Mouse (Mus musculus) limb, embryonic 11.5 days (tissue): Measurements from ENCODE around the gene Slc16a11. TPM values are rescaled to one million over a fixed set of nuclear protein-coding genes. Genes with fewer than 3 reads are reported as not detected.
"Not testable (repeated sequence)": the region's sequence is repeated elsewhere in the genome, so short reads cannot be mapped to it uniquely, and the experiment has no call there.

Experiments used
- ATAC-seq: fragments of 200-750 bp; cut with Nextera tagmentation; 2 replicates; pipeline ENCODE4 v1.8.0; 2017; ENCODE audit warnings: low read depth; ENCODE audit not compliant: insufficient number of reproducible peaks, low FRiP score, low TSS enrichment
- DNase-seq: peaks from one replicate; pipeline ENCODE4 v3.0.0-alpha.2; 2015; ENCODE audit warnings: low spot score
- H3K27ac ChIP-seq: fragments of 300-500 bp; sonication (generic); replicated peaks from 2 replicates; pipeline ENCODE4 v1.5.1; 2014; ENCODE audit warnings: low read depth, mild to moderate bottlenecking, low read length
- H3K27me3 ChIP-seq: fragments of 300-500 bp; sonication (generic); 2 replicates; pipeline ENCODE4 v1.6.1; 2014; ENCODE audit warnings: mild to moderate bottlenecking, low read length, mixed read lengths; ENCODE audit not compliant: control insufficient read depth, insufficient read depth
- H3K36me3 ChIP-seq: fragments of 300-500 bp; sonication (generic); 2 replicates; pipeline ENCODE4 v1.6.1; 2014; ENCODE audit warnings: mild to moderate bottlenecking, low read length, moderate library complexity, mixed read lengths; ENCODE audit not compliant: control insufficient read depth, insufficient read depth
- H3K4me1 ChIP-seq: fragments of 300-500 bp; sonication (generic); 2 replicates; pipeline ENCODE4 v1.6.1; 2014; ENCODE audit warnings: low read length, mixed read lengths; ENCODE audit not compliant: control insufficient read depth, insufficient read depth
- H3K4me2 ChIP-seq: fragments of 300-500 bp; sonication (generic); 2 replicates; pipeline ENCODE4 v1.6.1; 2014; ENCODE audit warnings: low read depth, mild to moderate bottlenecking, moderate library complexity; ENCODE audit not compliant: severe bottlenecking
- H3K4me3 ChIP-seq: fragments of 300-500 bp; sonication (generic); 2 replicates; pipeline ENCODE4 v1.5.1; 2014; ENCODE audit warnings: low read depth, low read length
- H3K9ac ChIP-seq: fragments of 300-500 bp; sonication (generic); 2 replicates; pipeline ENCODE4 v1.6.1; 2014; ENCODE audit warnings: mild to moderate bottlenecking, low read length
- H3K9me3 ChIP-seq: fragments of 300-500 bp; sonication (generic); 2 replicates; pipeline ENCODE4 v1.6.1; 2016; ENCODE audit warnings: low read length; ENCODE audit not compliant: control insufficient read depth
- WGBS: fragments of 180-500 bp; shearing (Covaris S2); extraction: QIAGEN DNeasy Blood & Tissue Kit; methylation state at CpG from one replicate; pipeline ENCODE4 v1.1.7; 2014; 5-methylcytosine and 5-hydroxymethylcytosine counted together
- polyA plus RNA-seq: library from polyadenylated mRNA; unstranded; fragments of >200 nt; fragmentation: Nextera tagmentation; extraction: Ambion mirVana; gene quantifications from 2 replicates; pipeline ENCODE4 v1.2.1, GENCODE M21; 2014

Slc16a11 gene
- polyA plus RNA-seq: 0.21 and 0.67 TPM in 2 replicates

DNA sequence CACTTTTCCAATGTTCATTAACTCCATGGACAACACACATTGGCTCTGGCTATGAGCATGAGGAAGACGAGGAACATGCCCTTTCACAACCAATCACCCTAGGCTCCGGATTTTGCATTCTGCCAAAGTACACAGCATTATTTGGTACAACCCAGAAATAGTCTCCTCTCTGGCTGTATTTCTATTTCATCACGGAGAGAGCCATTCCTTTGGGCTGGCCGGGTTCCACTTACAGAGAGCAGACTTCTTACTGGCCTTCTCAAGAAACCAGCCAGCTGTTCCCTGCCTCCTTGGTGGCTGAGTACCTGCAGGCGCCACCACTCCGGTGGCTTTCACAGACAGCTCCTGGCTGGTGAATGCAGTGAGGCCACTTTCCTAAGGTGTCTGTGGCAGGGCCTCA is at the start of gene Slc16a11:
Slc16a11 (plus strand) TSS at position 330 of the 400 bp plus-strand sequence.
- H3K4me2 ChIP-seq: peak within 1 kb of the TSS; percentile 61; the same call in 1 of the 2 replicates
- H3K27me3 ChIP-seq: peaks cover 40% of the 10 kb centered on the region

DNA sequence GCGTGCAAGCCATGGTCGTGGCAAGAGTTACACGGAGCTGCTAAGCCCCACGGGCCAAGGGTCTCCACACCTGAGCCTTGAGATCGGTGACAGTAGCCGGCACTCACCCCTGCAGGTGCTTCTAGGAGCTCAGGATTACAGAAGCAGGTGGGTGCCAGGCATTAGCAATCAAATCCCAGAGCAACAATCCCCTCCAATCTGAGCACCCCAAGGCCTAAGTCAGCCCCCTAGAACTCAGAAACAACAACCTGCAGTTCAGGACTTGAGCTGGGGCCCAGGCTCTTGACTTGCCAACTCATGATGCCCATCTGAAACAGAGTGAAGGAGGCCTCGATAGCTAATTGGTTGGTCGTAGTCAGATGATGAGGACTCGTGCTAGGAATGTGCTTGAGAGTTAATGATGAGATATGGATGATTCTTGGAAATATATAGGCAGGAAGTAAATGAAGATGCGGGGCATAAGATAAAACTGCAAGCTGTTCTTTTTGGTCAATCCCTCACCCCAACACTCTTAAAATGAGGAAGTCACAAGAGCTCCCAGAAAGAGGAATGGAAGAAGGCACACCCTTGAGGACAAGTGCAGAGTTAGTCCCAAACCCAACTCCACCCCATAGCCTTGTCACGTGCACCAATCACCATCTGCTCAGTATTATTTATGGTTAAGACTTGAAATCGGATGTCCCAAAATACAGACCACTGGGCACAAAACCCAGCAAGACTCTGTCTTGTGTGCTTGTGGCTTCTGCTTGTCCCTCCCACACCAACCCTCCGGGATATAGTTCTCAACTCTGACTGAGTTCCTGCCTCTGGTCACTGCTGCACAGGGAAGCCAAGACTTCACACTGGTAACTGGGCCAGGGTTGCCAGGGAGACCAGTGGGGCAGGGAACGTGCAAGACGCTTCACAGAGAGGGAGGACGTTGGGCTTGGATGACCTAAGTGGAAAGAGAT is 46.3 kb upstream of the Slc16a11 start:
- no peaks in the 10 kb centered on the region for H3K9me3 ChIP-seq
- no peak overlapping the region for H3K27ac ChIP-seq
- H3K9ac ChIP-seq: no peak overlapping the region
- WGBS: 80% methylated on average over 16 of the region's 16 CpGs
- H3K4me2 ChIP-seq: no peak overlapping the region
- H3K27me3 ChIP-seq: no peaks in the 10 kb centered on the region
- DNase-seq: no peak
- no peaks in the 10 kb centered on the region for H3K36me3 ChIP-seq
- H3K4me3 ChIP-seq: no peak overlapping the region
- no peaks in the 10 kb centered on the region for H3K4me1 ChIP-seq
- no peak for ATAC-seq

More for the DNA sequence above, at the start of gene Slc16a11:
- Histone ChIP-seq H3K4me1 (peaks cover 13% of the 10 kb centered on the region; the same call in 1 of the 2 replicates), H3K4me3 (no peak within 1 kb of the TSS), H3K9ac (no peak within 1 kb of the TSS), H3K9me3 (no peaks in the 10 kb centered on the region), H3K36me3 (peaks cover 2% of the 10 kb centered on the region; the same call in 1 of the 2 replicates), H3K27ac (no peak within 1 kb of the TSS)
- 61% methylated on average over 6 of the region's 6 CpGs for WGBS
- DNase-seq (no peak), ATAC-seq (no peak)

GRCm38 (mm10) chr11:70168136-70168535 is 44.4 kb upstream of the Slc16a11 start:
- no peaks in the 10 kb centered on the region for H3K4me1 ChIP-seq
- no peak overlapping the region for H3K4me3 ChIP-seq
- H3K36me3 ChIP-seq: no peaks in the 10 kb centered on the region
- no peak overlapping the region for H3K9ac ChIP-seq
- no peak overlapping the region for H3K4me2 ChIP-seq
- H3K27me3 ChIP-seq: no peaks in the 10 kb centered on the region
- no peak overlapping the region for H3K27ac ChIP-seq
- ATAC-seq (no peak), DNase-seq (no peak)
- WGBS: 38% methylated on average over 7 of the region's 7 CpGs
- no peaks in the 10 kb centered on the region for H3K9me3 ChIP-seq

- not testable (repeated sequence) for H3K9ac ChIP-seq, ATAC-seq, H3K4me2 ChIP-seq, H3K4me3 ChIP-seq, H3K36me3 ChIP-seq, H3K27me3 ChIP-seq, H3K9me3 ChIP-seq, H3K4me1 ChIP-seq, H3K27ac ChIP-seq, DNase-seq
- 93% methylated on average over 7 of the region's 7 CpGs for WGBS
Observed at GRCm38 (mm10) chr11:70169471-70169870, 43.1 kb upstream of the Slc16a11 start.

GRCm38 (mm10) chr11:70170291-70170690 is 42.3 kb upstream of the Slc16a11 start:
- WGBS: 79% methylated on average over 7 of the region's 7 CpGs
- no peaks in the 10 kb centered on the region for H3K36me3 ChIP-seq
- DNase-seq (no peak), ATAC-seq (no peak)
- H3K9ac ChIP-seq: no peak overlapping the region
- no peak overlapping the region for H3K27ac ChIP-seq
- no peaks in the 10 kb centered on the region for H3K27me3 ChIP-seq
- H3K4me2 ChIP-seq: no peak overlapping the region
- no peaks in the 10 kb centered on the region for H3K4me1 ChIP-seq
- H3K4me3 ChIP-seq: no peak overlapping the region
- no peaks in the 10 kb centered on the region for H3K9me3 ChIP-seq

GRCm38 (mm10) chr11:70171181-70171580 is 41.4 kb upstream of the Slc16a11 start:
- no peaks in the 10 kb centered on the region for H3K9me3 ChIP-seq
- H3K27ac ChIP-seq: no peak overlapping the region
- no peak overlapping the region for H3K4me3 ChIP-seq
- WGBS: 81% methylated on average over 7 of the region's 7 CpGs
- H3K4me1 ChIP-seq: no peaks in the 10 kb centered on the region
- DNase-seq: no peak
- H3K9ac ChIP-seq: no peak overlapping the region
- H3K4me2 ChIP-seq: no peak overlapping the region
- ATAC-seq: no peak
- H3K27me3 ChIP-seq: no peaks in the 10 kb centered on the region
- H3K36me3 ChIP-seq: no peaks in the 10 kb centered on the region

DNA sequence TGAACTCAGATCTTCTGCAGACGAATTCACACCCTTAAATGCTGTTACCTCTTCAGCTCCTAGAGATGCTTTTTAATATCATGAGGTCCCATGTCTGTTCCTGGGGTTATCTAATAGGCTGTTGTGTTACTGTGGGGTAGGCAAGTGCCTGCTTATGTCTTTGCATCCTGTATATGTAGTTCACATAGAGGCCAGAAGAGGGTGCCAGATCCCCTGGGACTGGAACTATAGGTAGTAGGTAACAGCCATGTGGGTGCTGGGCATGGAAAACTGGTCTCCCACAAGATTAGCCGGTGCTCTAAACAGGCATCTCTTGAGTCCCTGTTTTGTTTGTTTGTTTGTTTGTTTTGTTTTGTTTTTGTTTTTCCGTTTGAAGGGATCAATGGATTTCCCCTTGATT is 40.7 kb upstream of the Slc16a11 start:
- WGBS: 49% methylated on average over 3 of the region's 3 CpGs
- Histone ChIP-seq H3K4me3 (no peak overlapping the region), H3K36me3 (no peaks in the 10 kb centered on the region), H3K9ac (no peak overlapping the region), H3K4me1 (no peaks in the 10 kb centered on the region), H3K4me2 (no peak overlapping the region), H3K27me3 (no peaks in the 10 kb centered on the region), H3K27ac (no peak overlapping the region), H3K9me3 (no peaks in the 10 kb centered on the region)
- ATAC-seq (no peak), DNase-seq (no peak)

- no peak overlapping the region for H3K27ac ChIP-seq
- H3K27me3 ChIP-seq: no peaks in the 10 kb centered on the region
- ATAC-seq (no peak), DNase-seq (peak; percentile 33)
- H3K9me3 ChIP-seq: no peaks in the 10 kb centered on the region
- WGBS: 60% methylated on average over 5 of the region's 5 CpGs
- H3K36me3 ChIP-seq: no peaks in the 10 kb centered on the region
- H3K4me3 ChIP-seq: no peak overlapping the region
- no peaks in the 10 kb centered on the region for H3K4me1 ChIP-seq
- H3K4me2 ChIP-seq: no peak overlapping the region
- H3K9ac ChIP-seq: no peak overlapping the region
Observed at GRCm38 (mm10) chr11:70172298-70172697, 40.3 kb upstream of the Slc16a11 start.
